Mouse (Mus musculus): ENCODE results near the gene Svs6. TPM values are rescaled to one million over a fixed set of nuclear protein-coding genes. Genes with fewer than 3 reads are reported as not detected.

Svs6 gene
- polyA plus RNA-seq, 2 experiments = not detected

DNA sequence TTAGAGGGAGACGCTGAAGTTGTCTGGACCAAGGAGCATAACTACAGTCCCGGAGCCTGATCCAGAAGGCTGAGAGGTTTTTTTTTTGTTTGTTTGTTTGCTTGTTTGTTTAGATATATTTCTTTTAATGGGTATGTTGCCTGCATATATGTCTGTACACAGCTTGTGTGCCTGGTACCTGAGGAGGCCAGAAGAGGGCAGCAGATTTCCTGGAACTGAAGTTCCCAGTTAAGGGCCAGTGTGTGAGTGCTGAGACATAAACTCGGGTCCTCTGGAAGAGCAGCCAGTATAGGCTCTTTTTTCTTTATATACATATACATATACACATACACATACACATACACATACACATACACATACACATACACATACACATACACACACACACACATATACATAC lies 41.8 kb downstream of the Svs6 start:
- H3K9me3 ChIP-seq (ENCODE audit: control insufficient read depth, low read length) = no peaks in the 10 kb centered on the region
- no peaks in the 10 kb centered on the region for H3K36me3 ChIP-seq (ENCODE audit: control insufficient read depth, insufficient read depth, low read length)
- H3K27me3 ChIP-seq (ENCODE audit: control insufficient read depth, insufficient read depth, low read length) = no peaks in the 10 kb centered on the region
- DNase-seq (ENCODE audit: low spot score) (no peak), ATAC-seq (ENCODE audit: low FRiP score, low read depth) (no peak)
- H3K4me3 ChIP-seq (replicated peaks; ENCODE audit: low read length) = no peak overlapping the region
- TF ChIP-seq POLR2A (IDR thresholded peaks at IDR 0.05; ENCODE audit: borderline replicate concordance, extremely low read depth, insufficient read depth, insufficient read length) = no peak
- no peaks in the 10 kb centered on the region for H3K4me1 ChIP-seq (ENCODE audit: control insufficient read depth, insufficient read depth, low read length)
- H3K27ac ChIP-seq (replicated peaks; ENCODE audit: low read depth, low read length) = no peak overlapping the region
- no peak overlapping the region for H3K9ac ChIP-seq (ENCODE audit: low read depth, low read length, severe bottlenecking)
- WGBS = 91% methylated on average over 3 of the region's 3 CpGs
- no peak overlapping the region for H3K4me2 ChIP-seq (replicated peaks; ENCODE audit: low read depth, low read length, severe bottlenecking)

DNA sequence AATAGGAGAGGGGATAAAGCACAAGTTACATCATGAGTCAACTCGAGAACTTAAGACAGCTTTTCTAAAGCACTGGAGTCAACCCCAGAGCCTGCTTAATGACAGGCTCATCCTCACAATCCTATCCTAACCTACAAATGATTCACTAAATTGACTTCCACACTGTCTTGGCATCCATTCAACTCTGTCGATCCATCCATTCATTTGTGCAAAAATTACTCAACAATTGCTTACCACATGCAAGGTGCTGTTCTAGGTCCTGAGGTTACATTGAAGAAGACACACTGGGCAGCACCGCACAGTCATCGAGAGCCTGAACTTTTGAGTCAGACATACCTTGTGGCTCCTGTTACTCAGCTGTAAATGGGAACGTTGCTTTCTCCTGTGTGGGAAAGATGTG lies 42.5 kb downstream of the Svs6 start:
- H3K36me3 ChIP-seq (ENCODE audit: control insufficient read depth, insufficient read depth, low read length) = no peaks in the 10 kb centered on the region
- no peak overlapping the region for H3K4me2 ChIP-seq (replicated peaks; ENCODE audit: low read depth, low read length, severe bottlenecking)
- TF ChIP-seq POLR2A (IDR thresholded peaks at IDR 0.05; ENCODE audit: borderline replicate concordance, extremely low read depth, insufficient read depth, insufficient read length) = no peak
- no peak overlapping the region for H3K27ac ChIP-seq (replicated peaks; ENCODE audit: low read depth, low read length)
- no peak overlapping the region for H3K4me3 ChIP-seq (replicated peaks; ENCODE audit: low read length)
- ATAC-seq (ENCODE audit: low FRiP score, low read depth) (no peak), DNase-seq (ENCODE audit: low spot score) (no peak)
- no peaks in the 10 kb centered on the region for H3K27me3 ChIP-seq (ENCODE audit: control insufficient read depth, insufficient read depth, low read length)
- H3K9ac ChIP-seq (ENCODE audit: low read depth, low read length, severe bottlenecking) = no peak overlapping the region
- no peaks in the 10 kb centered on the region for H3K4me1 ChIP-seq (ENCODE audit: control insufficient read depth, insufficient read depth, low read length)
- no peaks in the 10 kb centered on the region for H3K9me3 ChIP-seq (ENCODE audit: control insufficient read depth, low read length)
- WGBS = 79% methylated on average over 5 of the region's 5 CpGs

GRCm38 (mm10) chr2:164359668-164360067 lies 43.1 kb downstream of the Svs6 start:
- no peak overlapping the region for H3K27ac ChIP-seq (replicated peaks; ENCODE audit: low read depth, low read length)
- H3K4me2 ChIP-seq (replicated peaks; ENCODE audit: low read depth, low read length, severe bottlenecking) = no peak overlapping the region
- no peak overlapping the region for H3K4me3 ChIP-seq (replicated peaks; ENCODE audit: low read length)
- no peak for TF ChIP-seq POLR2A (IDR thresholded peaks at IDR 0.05; ENCODE audit: borderline replicate concordance, extremely low read depth, insufficient read depth, insufficient read length)
- no peaks in the 10 kb centered on the region for H3K27me3 ChIP-seq (ENCODE audit: control insufficient read depth, insufficient read depth, low read length)
- DNase-seq (ENCODE audit: low spot score) (no peak), ATAC-seq (ENCODE audit: low FRiP score, low read depth) (no peak)
- no peak overlapping the region for H3K9ac ChIP-seq (ENCODE audit: low read depth, low read length, severe bottlenecking)
- H3K9me3 ChIP-seq (ENCODE audit: control insufficient read depth, low read length) = no peaks in the 10 kb centered on the region
- no peaks in the 10 kb centered on the region for H3K36me3 ChIP-seq (ENCODE audit: control insufficient read depth, insufficient read depth, low read length)
- WGBS = 79% methylated on average over 5 of the region's 5 CpGs
- no peaks in the 10 kb centered on the region for H3K4me1 ChIP-seq (ENCODE audit: control insufficient read depth, insufficient read depth, low read length)

GRCm38 (mm10) chr2:164360974-164361657 lies 44.6 kb downstream of the Svs6 start:
- no peak overlapping the region for H3K4me3 ChIP-seq (replicated peaks; ENCODE audit: low read length)
- no peaks in the 10 kb centered on the region for H3K9me3 ChIP-seq (ENCODE audit: control insufficient read depth, low read length)
- 38% methylated on average over 13 of the region's 13 CpGs for WGBS
- no peak for TF ChIP-seq POLR2A (IDR thresholded peaks at IDR 0.05; ENCODE audit: borderline replicate concordance, extremely low read depth, insufficient read depth, insufficient read length)
- no peaks in the 10 kb centered on the region for H3K27me3 ChIP-seq (ENCODE audit: control insufficient read depth, insufficient read depth, low read length)
- no peak overlapping the region for H3K4me2 ChIP-seq (replicated peaks; ENCODE audit: low read depth, low read length, severe bottlenecking)
- no peaks in the 10 kb centered on the region for H3K36me3 ChIP-seq (ENCODE audit: control insufficient read depth, insufficient read depth, low read length)
- DNase-seq (ENCODE audit: low spot score) (no peak), ATAC-seq (ENCODE audit: low FRiP score, low read depth) (no peak)
- no peak overlapping the region for H3K9ac ChIP-seq (ENCODE audit: low read depth, low read length, severe bottlenecking)
- H3K27ac ChIP-seq (replicated peaks; ENCODE audit: low read depth, low read length) = no peak overlapping the region
- H3K4me1 ChIP-seq (ENCODE audit: control insufficient read depth, insufficient read depth, low read length) = no peaks in the 10 kb centered on the region

DNA sequence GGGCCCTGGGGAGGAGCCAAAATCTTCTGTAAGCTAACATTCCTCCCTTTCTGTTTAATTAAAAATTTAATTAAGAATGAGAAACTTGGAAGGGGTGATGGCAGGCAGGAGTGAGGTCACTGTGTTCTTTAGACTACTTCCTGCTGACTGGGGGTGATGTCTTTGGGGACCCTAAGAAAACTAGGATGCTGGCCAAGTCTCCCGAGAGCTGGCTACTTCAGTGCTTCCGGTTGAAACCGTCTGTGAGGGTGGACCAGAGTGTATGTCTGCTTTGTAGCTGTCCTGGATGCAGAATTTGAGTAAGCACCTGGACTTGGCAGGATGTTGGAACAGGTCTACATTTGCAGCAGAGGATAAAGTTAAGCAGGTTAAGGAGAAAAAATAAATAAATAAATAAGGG lies 50.4 kb downstream of the Svs6 start:
- H3K36me3 ChIP-seq (ENCODE audit: control insufficient read depth, insufficient read depth, low read length) = no peaks in the 10 kb centered on the region
- no peak overlapping the region for H3K27ac ChIP-seq (replicated peaks; ENCODE audit: low read depth, low read length)
- H3K9me3 ChIP-seq (ENCODE audit: control insufficient read depth, low read length) = no peaks in the 10 kb centered on the region
- no peaks in the 10 kb centered on the region for H3K4me1 ChIP-seq (ENCODE audit: control insufficient read depth, insufficient read depth, low read length)
- H3K4me3 ChIP-seq (replicated peaks; ENCODE audit: low read length) = no peak overlapping the region
- DNase-seq (ENCODE audit: low spot score) (no peak), ATAC-seq (ENCODE audit: low FRiP score, low read depth) (0 out of 2 replicates have a peak, but pooled peaks have one; percentile 34)
- WGBS = 49% methylated on average over 3 of the region's 3 CpGs
- no peak overlapping the region for H3K4me2 ChIP-seq (replicated peaks; ENCODE audit: low read depth, low read length, severe bottlenecking)
- TF ChIP-seq POLR2A (IDR thresholded peaks at IDR 0.05; ENCODE audit: borderline replicate concordance, extremely low read depth, insufficient read depth, insufficient read length) = no peak
- no peaks in the 10 kb centered on the region for H3K27me3 ChIP-seq (ENCODE audit: control insufficient read depth, insufficient read depth, low read length)
- no peak overlapping the region for H3K9ac ChIP-seq (ENCODE audit: low read depth, low read length, severe bottlenecking)

Small RNAs within 50 kb of the gene (microRNA-seq; reads per million reads assigned to microRNA genes)
- gene Mir7678 = not detected

Other genes with a start within 250 kb of the Svs6 start
- gene Stk4, start 246.4 kb upstream of the Svs6 start, polyA plus RNA-seq (2012; rRNA removed) = 16.1 and 16.8 TPM in 2 replicates
- gene Stk4, start 246.4 kb upstream of the Svs6 start, polyA plus RNA-seq (2014; fragmentation: Nextera tagmentation; extraction: Ambion mirVana) = 23.2 and 25.5 TPM in 2 replicates
- gene Tomm34, start 245.6 kb upstream of the Svs6 start, polyA plus RNA-seq (2012; rRNA removed) = 39.1 and 42.9 TPM in 2 replicates
- 50.1 and 53.5 TPM in 2 replicates for gene Tomm34, start 245.6 kb upstream of the Svs6 start, polyA plus RNA-seq (2014; fragmentation: Nextera tagmentation; extraction: Ambion mirVana)
- 6.8 and 11.2 TPM in 2 replicates for gene Kcns1, start 145.6 kb upstream of the Svs6 start, polyA plus RNA-seq (2012; rRNA removed)
- 2.7 and 3.2 TPM in 2 replicates for gene Kcns1, start 145.6 kb upstream of the Svs6 start, polyA plus RNA-seq (2014; fragmentation: Nextera tagmentation; extraction: Ambion mirVana)
- gene Wfdc5, start 134.0 kb upstream of the Svs6 start, polyA plus RNA-seq (2012; rRNA removed) = 0.08 TPM in 1 of 2 replicates, not detected in the other
- gene Wfdc5, start 134.0 kb upstream of the Svs6 start, polyA plus RNA-seq (2014; fragmentation: Nextera tagmentation; extraction: Ambion mirVana) = 0.33 and 0.77 TPM in 2 replicates
- 0.30 and 0.32 TPM in 2 replicates for gene Wfdc12, start 126.1 kb upstream of the Svs6 start, polyA plus RNA-seq (2012; rRNA removed)
- gene Wfdc12, start 126.1 kb upstream of the Svs6 start, polyA plus RNA-seq (2014; fragmentation: Nextera tagmentation; extraction: Ambion mirVana) = not detected in 2 replicates
- gene Wfdc15a, start 116.6 kb upstream of the Svs6 start, polyA plus RNA-seq (2012; rRNA removed) = not detected in 2 replicates
- not detected in 2 replicates for gene Wfdc15a, start 116.6 kb upstream of the Svs6 start, polyA plus RNA-seq (2014; fragmentation: Nextera tagmentation; extraction: Ambion mirVana)
- gene Wfdc15b, start 95.1 kb upstream of the Svs6 start, polyA plus RNA-seq (2012; rRNA removed) = not detected in 2 replicates
- gene Wfdc15b, start 95.1 kb upstream of the Svs6 start, polyA plus RNA-seq (2014; fragmentation: Nextera tagmentation; extraction: Ambion mirVana) = not detected in 2 replicates
- gene Svs2, start 78.3 kb upstream of the Svs6 start, polyA plus RNA-seq (2012; rRNA removed) = not detected in 2 replicates
- not detected in 2 replicates for gene Svs2, start 78.3 kb upstream of the Svs6 start, polyA plus RNA-seq (2014; fragmentation: Nextera tagmentation; extraction: Ambion mirVana)
- gene Svs3b, start 60.1 kb upstream of the Svs6 start, polyA plus RNA-seq (2012; rRNA removed) = not detected in 2 replicates
- gene Svs3b, start 60.1 kb upstream of the Svs6 start, polyA plus RNA-seq (2014; fragmentation: Nextera tagmentation; extraction: Ambion mirVana) = not detected in 2 replicates
- not detected in 2 replicates for gene Svs4, start 38.3 kb upstream of the Svs6 start, polyA plus RNA-seq (2012; rRNA removed)
- gene Svs4, start 38.3 kb upstream of the Svs6 start, polyA plus RNA-seq (2014; fragmentation: Nextera tagmentation; extraction: Ambion mirVana) = not detected in 2 replicates
- not detected in 2 replicates for gene Svs3a, start 27.5 kb upstream of the Svs6 start, polyA plus RNA-seq (2012; rRNA removed)
- gene Svs3a, start 27.5 kb upstream of the Svs6 start, polyA plus RNA-seq (2014; fragmentation: Nextera tagmentation; extraction: Ambion mirVana) = not detected in 2 replicates
- gene Svs5, start 16.0 kb downstream of the Svs6 start, polyA plus RNA-seq (2012; rRNA removed) = not detected in 2 replicates
- gene Svs5, start 16.0 kb downstream of the Svs6 start, polyA plus RNA-seq (2014; fragmentation: Nextera tagmentation; extraction: Ambion mirVana) = not detected in 2 replicates
- gene Slpi, start 72.3 kb downstream of the Svs6 start, polyA plus RNA-seq (2012; rRNA removed) = 3.9 and 5.1 TPM in 2 replicates
- gene Slpi, start 72.3 kb downstream of the Svs6 start, polyA plus RNA-seq (2014; fragmentation: Nextera tagmentation; extraction: Ambion mirVana) = 1.1 and 2.1 TPM in 2 replicates
- gene Rbpjl, start 86.4 kb downstream of the Svs6 start, polyA plus RNA-seq (2012; rRNA removed) = 2.7 and 3.9 TPM in 2 replicates
- gene Rbpjl, start 86.4 kb downstream of the Svs6 start, polyA plus RNA-seq (2014; fragmentation: Nextera tagmentation; extraction: Ambion mirVana) = 0.45 and 0.76 TPM in 2 replicates
- gene Matn4, start 88.4 kb downstream of the Svs6 start, polyA plus RNA-seq (2012; rRNA removed) = 362 and 495 TPM in 2 replicates
- 30.2 and 39.9 TPM in 2 replicates for gene Matn4, start 88.4 kb downstream of the Svs6 start, polyA plus RNA-seq (2014; fragmentation: Nextera tagmentation; extraction: Ambion mirVana)
- 27.4 and 29.7 TPM in 2 replicates for gene Sdc4, start 127.1 kb downstream of the Svs6 start, polyA plus RNA-seq (2012; rRNA removed)
- gene Sdc4, start 127.1 kb downstream of the Svs6 start, polyA plus RNA-seq (2014; fragmentation: Nextera tagmentation; extraction: Ambion mirVana) = 65.9 and 68.2 TPM in 2 replicates
- 48.4 and 68.8 TPM in 2 replicates for gene Sys1, start 140.2 kb downstream of the Svs6 start, polyA plus RNA-seq (2012; rRNA removed)
- 73.1 TPM in 2 replicates for gene Sys1, start 140.2 kb downstream of the Svs6 start, polyA plus RNA-seq (2014; fragmentation: Nextera tagmentation; extraction: Ambion mirVana)
- gene Gm20458, start 144.2 kb downstream of the Svs6 start, polyA plus RNA-seq (2012; rRNA removed) = 9.0 and 10.4 TPM in 2 replicates
- gene Gm20458, start 144.2 kb downstream of the Svs6 start, polyA plus RNA-seq (2014; fragmentation: Nextera tagmentation; extraction: Ambion mirVana) = 12.2 and 14.3 TPM in 2 replicates
- not detected in 2 replicates for gene Trp53tg5, start 157.0 kb downstream of the Svs6 start, polyA plus RNA-seq (2012; rRNA removed)
- gene Trp53tg5, start 157.0 kb downstream of the Svs6 start, polyA plus RNA-seq (2014; fragmentation: Nextera tagmentation; extraction: Ambion mirVana) = 0.22 TPM in 1 of 2 replicates, not detected in the other
- 7.7 and 8.3 TPM in 2 replicates for gene Dbndd2, start 169.4 kb downstream of the Svs6 start, polyA plus RNA-seq (2012; rRNA removed)
- 2.9 and 4.4 TPM in 2 replicates for gene Dbndd2, start 169.4 kb downstream of the Svs6 start, polyA plus RNA-seq (2014; fragmentation: Nextera tagmentation; extraction: Ambion mirVana)
- 99.5 and 142 TPM in 2 replicates for gene Pigt, start 180.8 kb downstream of the Svs6 start, polyA plus RNA-seq (2012; rRNA removed)
- 72.4 and 81.4 TPM in 2 replicates for gene Pigt, start 180.8 kb downstream of the Svs6 start, polyA plus RNA-seq (2014; fragmentation: Nextera tagmentation; extraction: Ambion mirVana)
- gene Wfdc2, start 245.7 kb downstream of the Svs6 start, polyA plus RNA-seq (2012; rRNA removed) = 30.4 and 31.0 TPM in 2 replicates
- 27.3 and 44.0 TPM in 2 replicates for gene Wfdc2, start 245.7 kb downstream of the Svs6 start, polyA plus RNA-seq (2014; fragmentation: Nextera tagmentation; extraction: Ambion mirVana)

All from limb, embryonic 14.5 days (tissue).